Mouse (Mus musculus) left cerebral cortex, adult 6 months (tissue): ENCODE measurements around the gene Olfr301. TPM values are rescaled to one million over a fixed set of nuclear protein-coding genes. Genes with fewer than 3 reads are reported as not detected.

Experiments used
- long read RNA-seq, 2 experiments: library from polyadenylated mRNA; unstranded; transcript quantifications; one replicate each; pipeline ENCODE4 v2.0.0; 2019 to 2020
- polyA plus RNA-seq: library from polyadenylated mRNA; unstranded; fragments of <200 nt; fragmentation: Nextera tagmentation; gene quantifications from 2 replicates; pipeline ENCODE4 v1.2.3, GENCODE M21; 2021

The Olfr301 gene
- not detected in 2 replicates for polyA plus RNA-seq
- long read RNA-seq, experiment 1 = 0 reads
- long read RNA-seq, experiment 2 = 0 reads

GRCm38 (mm10) chr7:86403546-86403945 is at the start of gene Olfr301:
TSS of gene Olfr301 (plus strand) at chr7:86403846.

DNA sequence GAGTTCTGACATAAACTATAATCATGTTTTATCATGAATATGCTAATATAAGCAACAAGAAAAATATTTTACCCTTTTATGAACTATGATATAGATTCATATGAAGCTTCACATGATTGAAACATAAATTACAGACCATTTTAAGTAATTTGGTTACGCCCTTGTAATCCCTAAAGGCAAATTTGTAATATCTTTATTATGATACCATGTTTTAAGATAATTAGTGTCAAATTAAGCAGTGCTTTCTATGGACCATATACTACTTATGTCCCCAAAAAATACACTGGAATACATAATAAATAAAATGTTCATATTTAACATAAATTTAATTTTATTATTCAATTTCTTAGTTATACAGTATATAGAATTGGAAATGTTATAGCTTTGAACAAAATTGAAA is 36.8 kb upstream of the Olfr301 start, which contains the start of gene Olfr305:
Gene Olfr305, minus strand, starts transcription at position 101 of the 400 bp plus-strand sequence.

GRCm38 (mm10) chr7:86386558-86386957 is 17.1 kb upstream of the Olfr301 start, which contains the start of gene Olfr304:
TSS of gene Olfr304 (minus strand) at chr7:86386658.

DNA sequence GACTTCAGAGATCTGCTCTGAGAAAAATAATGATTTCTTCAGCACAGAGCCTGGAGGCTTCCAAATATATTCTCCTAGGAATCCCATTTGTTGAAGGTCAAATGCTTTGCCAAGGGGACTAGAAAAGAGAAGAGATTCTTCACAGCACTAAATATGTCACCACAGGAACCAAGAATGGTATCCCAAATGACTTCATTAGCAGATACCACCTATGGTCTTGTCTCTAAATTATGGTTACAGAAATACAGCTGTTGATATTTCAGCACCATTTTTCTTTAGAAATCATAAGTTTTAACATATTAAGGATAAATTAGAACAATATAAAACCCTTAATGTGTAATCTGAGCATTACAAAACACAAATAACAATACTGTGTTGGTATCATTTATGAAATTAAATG is 6.0 kb upstream of the Olfr301 start, which contains the start of gene Olfr303:
Gene Olfr303, minus strand, starts transcription at position 101 of the 400 bp plus-strand sequence.

GRCm38 (mm10) chr7:86459621-86460020 is 56.0 kb downstream of the Olfr301 start, which contains the start of gene Olfr299:
TSS of gene Olfr299 (plus strand) at chr7:86459921.

Other genes with a start within 250 kb of the Olfr301 start
- gene Vmn2r75, start 232.1 kb upstream of the Olfr301 start, polyA plus RNA-seq = not detected in 2 replicates
- 0.01 TPM in 1 of 2 replicates, not detected in the other for gene Vmn2r76, start 157.5 kb upstream of the Olfr301 start, polyA plus RNA-seq
- gene Olfr310, start 126.7 kb upstream of the Olfr301 start, polyA plus RNA-seq = not detected in 2 replicates
- not detected in 2 replicates for gene Olfr309, start 90.1 kb upstream of the Olfr301 start, polyA plus RNA-seq
- not detected in 2 replicates for gene Olfr308, start 78.2 kb upstream of the Olfr301 start, polyA plus RNA-seq
- not detected in 2 replicates for gene Olfr307, start 66.3 kb upstream of the Olfr301 start, polyA plus RNA-seq
- not detected in 2 replicates for gene Olfr305, start 36.9 kb upstream of the Olfr301 start, polyA plus RNA-seq
- gene Olfr304, start 17.2 kb upstream of the Olfr301 start, polyA plus RNA-seq = not detected in 2 replicates
- not detected in 2 replicates for gene Olfr303, start 6.1 kb upstream of the Olfr301 start, polyA plus RNA-seq
- not detected in 2 replicates for gene Olfr299, start 56.1 kb downstream of the Olfr301 start, polyA plus RNA-seq
- not detected in 2 replicates for gene Olfr298, start 88.6 kb downstream of the Olfr301 start, polyA plus RNA-seq
- gene Olfr297, start 116.1 kb downstream of the Olfr301 start, polyA plus RNA-seq = not detected in 2 replicates
- gene Olfr295, start 180.0 kb downstream of the Olfr301 start, polyA plus RNA-seq = not detected in 2 replicates
- not detected in 2 replicates for gene Olfr294, start 212.8 kb downstream of the Olfr301 start, polyA plus RNA-seq
- not detected in 2 replicates for gene Olfr293, start 245.2 kb downstream of the Olfr301 start, polyA plus RNA-seq